Comparison of ENCODE assay signal across 18 mouse cellular contexts in the genomic region with DNA sequence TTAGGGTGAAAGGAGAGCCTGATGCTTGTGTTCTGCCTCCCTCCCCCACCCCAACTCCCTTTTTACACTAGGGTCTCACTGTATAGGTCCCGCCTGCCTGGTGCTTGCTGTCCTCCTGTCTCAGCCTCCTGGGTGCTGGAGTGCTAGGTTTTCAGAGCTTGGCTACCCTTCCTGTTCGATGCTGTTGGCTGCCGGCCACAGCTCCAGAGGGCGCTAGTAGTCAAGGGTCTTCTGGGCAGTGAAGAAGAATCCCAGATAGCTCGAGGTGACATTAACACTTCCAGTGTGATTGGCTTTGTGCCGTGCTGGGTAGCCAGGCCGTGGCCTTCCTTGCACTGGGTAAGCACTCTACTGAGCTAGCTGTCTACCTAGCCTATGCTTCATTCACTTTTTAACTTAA. TPM values are rescaled to one million over a fixed set of nuclear protein-coding genes. Genes with fewer than 3 reads are reported as not detected.
DNase-seq lines count a peak whose midpoint lies in the region; ATAC-seq lines count a peak whose summit lies in the region.
"Had no signal": no experiment of that assay in that cellular context is flagged by ENCODE, and none has a peak within 500 bp of the region (broad histone marks: within the 10 kb centered on the region; RNA-seq: fewer than 3 reads in every experiment).

No protein-coding gene starts in this region.

- no peak for ATAC-seq in heart, embryonic 11.5 days (replicated peaks; ENCODE audit: insufficient number of reproducible peaks, low FRiP score, low TSS enrichment)
- no peak for ATAC-seq in kidney, embryonic 14.5 days (ENCODE audit: low FRiP score, low TSS enrichment)
- ATAC-seq: forebrain, embryonic 16.5 days; hindbrain, embryonic 16.5 days; midbrain, embryonic 15.5 days had no signal

- 77% methylated on average over 7 of the region's 7 CpGs for WGBS in heart, embryonic 11.5 days (ENCODE audit: insufficient replicate concordance)
- 78% methylated on average over 7 of the region's 7 CpGs for WGBS in kidney, embryonic 14.5 days

- H3K9ac ChIP-seq in heart, embryonic 11.5 days (ENCODE audit: low read depth, low read length) = no peak overlapping the region
- H3K9ac ChIP-seq in kidney, embryonic 14.5 days (ENCODE audit: low read depth, low read length) = no peak overlapping the region
- H3K9ac ChIP-seq: embryonic facial prominence, embryonic 12.5 days; limb, embryonic 13.5 days; midbrain, embryonic 15.5 days had no signal

- H3K27ac ChIP-seq in heart, embryonic 11.5 days (ENCODE audit: low read depth, low read length) = no peak overlapping the region
- no peak overlapping the region for H3K27ac ChIP-seq in kidney, embryonic 14.5 days (ENCODE audit: low read depth, low read length)
- H3K27ac ChIP-seq: embryonic facial prominence, embryonic 12.5 days; limb, embryonic 13.5 days; midbrain, embryonic 15.5 days had no signal

- H3K9me3 ChIP-seq in heart, embryonic 11.5 days (replicated peaks; ENCODE audit: control insufficient read depth, low read length) = no peaks in the 10 kb centered on the region
- no peaks in the 10 kb centered on the region for H3K9me3 ChIP-seq in kidney, embryonic 14.5 days (ENCODE audit: control insufficient read depth, low read length)
- H3K9me3 ChIP-seq: embryonic facial prominence, embryonic 12.5 days; limb, embryonic 13.5 days; megakaryocyte, embryonic 14.5 days; midbrain, embryonic 15.5 days had no signal

- H3K4me3 ChIP-seq in heart, embryonic 11.5 days (ENCODE audit: low read depth, low read length) = no peak overlapping the region
- H3K4me3 ChIP-seq in kidney, embryonic 14.5 days (ENCODE audit: low read length) = no peak overlapping the region
- H3K4me3 ChIP-seq: embryonic facial prominence, embryonic 12.5 days; limb, embryonic 13.5 days; megakaryocyte, embryonic 14.5 days; midbrain, embryonic 15.5 days had no signal

- H3K4me2 ChIP-seq in heart, embryonic 11.5 days = no peak overlapping the region
- H3K4me2 ChIP-seq in kidney, embryonic 14.5 days (replicated peaks; ENCODE audit: low read depth, low read length) = no peak overlapping the region
- H3K4me2 ChIP-seq: embryonic facial prominence, embryonic 12.5 days; limb, embryonic 13.5 days; midbrain, embryonic 15.5 days had no signal

- H3K36me3 ChIP-seq in heart, embryonic 11.5 days (ENCODE audit: control insufficient read depth, insufficient read depth, low read length) = peaks cover 5% of the 10 kb centered on the region; the same call in 1 of the 2 replicates
- peaks cover 31% of the 10 kb centered on the region; the same call in 1 of the 2 replicates for H3K36me3 ChIP-seq in kidney, embryonic 14.5 days (ENCODE audit: control insufficient read depth, insufficient read depth, low read length)

- H3K27me3 ChIP-seq in heart, embryonic 11.5 days (ENCODE audit: control insufficient read depth, insufficient read depth, low read length) = no peaks in the 10 kb centered on the region
- H3K27me3 ChIP-seq in kidney, embryonic 14.5 days (ENCODE audit: control insufficient read depth, insufficient read depth, low read length) = no peaks in the 10 kb centered on the region
- H3K27me3 ChIP-seq: embryonic facial prominence, embryonic 12.5 days; limb, embryonic 13.5 days; megakaryocyte, embryonic 14.5 days; midbrain, embryonic 15.5 days had no signal

- no peaks in the 10 kb centered on the region for H3K4me1 ChIP-seq in heart, embryonic 11.5 days (ENCODE audit: control insufficient read depth, insufficient read depth, low read length)
- H3K4me1 ChIP-seq in kidney, embryonic 14.5 days (ENCODE audit: control insufficient read depth, insufficient read depth, low read length) = no peaks in the 10 kb centered on the region
- H3K4me1 ChIP-seq: embryonic facial prominence, embryonic 12.5 days; limb, embryonic 13.5 days; midbrain, embryonic 15.5 days had no signal

- peak; percentile 7 to 17 for DNase-seq in heart, adult 18-20 months
- peak; percentile 21 for DNase-seq in kidney, postnatal 10 days
- DNase-seq in lung, postnatal 36 days = peak; percentile 21
- no peak for DNase-seq in lung, postnatal 10 days
- DNase-seq in ZHBTc4 (ENCODE audit: low read depth, low spot score) = peak; percentile 50
- DNase-seq in urinary bladder, postnatal 4 days (ENCODE audit: low spot score in 2 of 2) = no peak
- DNase-seq: adrenal gland, adult 2 months; cerebellum, adult 11-12 months; kidney, adult 9 months; layer of hippocampus, adult 9-11 months had no signal

RNA-seq across cellular contexts. Expression of a gene that starts 22.4 kb away (rescaled TPM):
- total RNA-seq in heart, adult 18-20 months (2021) = 10 to 100 TPM; 20.2 to 25.9 TPM
- polyA plus RNA-seq in heart, embryonic 11.5 days (2014; fragmentation: Nextera tagmentation; extraction: Ambion mirVana) = 35.3 and 43.3 TPM in 2 replicates
- polyA plus RNA-seq in kidney, embryonic 14.5 days (2014; fragmentation: Nextera tagmentation; extraction: Ambion mirVana) = 30.1 and 43.4 TPM in 2 replicates

RNA-seq across cellular contexts. Expression of a gene that starts 22.5 kb away (rescaled TPM):
- 100 to 1,000 TPM in 1 of 2 experiments, 10 to 100 TPM in 1; 99.5 to 103 TPM for total RNA-seq in heart, adult 18-20 months (2021)
- polyA plus RNA-seq in heart, embryonic 11.5 days (2014; fragmentation: Nextera tagmentation; extraction: Ambion mirVana) = 125 and 135 TPM in 2 replicates
- polyA plus RNA-seq in kidney, embryonic 14.5 days (2014; fragmentation: Nextera tagmentation; extraction: Ambion mirVana) = 134 and 165 TPM in 2 replicates

Comparison
In these comparisons a context has a peak if more than half of its experiments do, and no peak if none do; other contexts are left out.
1. DNase-seq: peak in heart, adult 18-20 months (2 of 2), kidney, postnatal 10 days (single experiment), lung, postnatal 36 days (single experiment) and ZHBTc4 (single experiment); none in lung, postnatal 10 days (single experiment) and urinary bladder, postnatal 4 days (0 of 2).